Mouse (Mus musculus) intestine, embryonic 16.5 days (tissue): Measurements from ENCODE around the gene Crocc. TPM values are rescaled to one million over a fixed set of nuclear protein-coding genes. Genes with fewer than 3 reads are reported as not detected.

Experiments
- ATAC-seq: fragments of 200-750 bp; cut with Nextera tagmentation; 2 replicates; pipeline ENCODE4 v1.8.0; 2017; ENCODE audit warnings: moderate TSS enrichment, moderate library complexity
- H3K27ac ChIP-seq: fragments of 300-500 bp; sonication (generic); 2 replicates; pipeline ENCODE4 v1.5.1; 2014; ENCODE audit warnings: mild to moderate bottlenecking, low read length
- H3K27me3 ChIP-seq: fragments of 300-500 bp; sonication (generic); replicated peaks from 2 replicates; pipeline ENCODE4 v1.6.1; 2014; ENCODE audit warnings: low read length, control low read depth, mixed read lengths; ENCODE audit not compliant: control insufficient read depth, insufficient read depth
- H3K36me3 ChIP-seq: fragments of 300-500 bp; sonication (generic); 2 replicates; pipeline ENCODE4 v1.6.1; 2014; ENCODE audit warnings: low read length, control low read depth; ENCODE audit not compliant: control insufficient read depth, insufficient read depth
- H3K4me1 ChIP-seq: fragments of 300-500 bp; sonication (generic); 2 replicates; pipeline ENCODE4 v1.6.1; 2014; ENCODE audit warnings: low read length, control low read depth, mixed read lengths; ENCODE audit not compliant: control insufficient read depth, insufficient read depth
- H3K4me2 ChIP-seq: fragments of 300-500 bp; sonication (generic); 2 replicates; pipeline ENCODE4 v1.6.1; 2014; ENCODE audit warnings: low read depth, low read length, control low read depth
- H3K4me3 ChIP-seq: fragments of 300-500 bp; sonication (generic); 2 replicates; pipeline ENCODE4 v1.5.1; 2014; ENCODE audit warnings: mild to moderate bottlenecking, low read length
- H3K9ac ChIP-seq: fragments of 300-500 bp; sonication (generic); 2 replicates; pipeline ENCODE4 v1.6.1; 2014; ENCODE audit warnings: low read depth, low read length
- H3K9me3 ChIP-seq: fragments of 300-500 bp; sonication (generic); 2 replicates; pipeline ENCODE4 v1.6.1; 2016; ENCODE audit warnings: low read length, control low read depth; ENCODE audit not compliant: control insufficient read depth
- WGBS: fragments of 180-500 bp; shearing (Covaris S2); extraction: QIAGEN DNeasy Blood & Tissue Kit; methylation state at CpG from one replicate; pipeline ENCODE4 v1.1.7; 2014; 5-methylcytosine and 5-hydroxymethylcytosine counted together
- polyA plus RNA-seq: library from polyadenylated mRNA; unstranded; fragments of >200 nt; fragmentation: Nextera tagmentation; extraction: Ambion mirVana; gene quantifications from 2 replicates; pipeline ENCODE4 v1.2.1, GENCODE M21; 2015

Gene Crocc
- polyA plus RNA-seq, 1 experiment from 2014 or later, result 3.5 TPM

DNA sequence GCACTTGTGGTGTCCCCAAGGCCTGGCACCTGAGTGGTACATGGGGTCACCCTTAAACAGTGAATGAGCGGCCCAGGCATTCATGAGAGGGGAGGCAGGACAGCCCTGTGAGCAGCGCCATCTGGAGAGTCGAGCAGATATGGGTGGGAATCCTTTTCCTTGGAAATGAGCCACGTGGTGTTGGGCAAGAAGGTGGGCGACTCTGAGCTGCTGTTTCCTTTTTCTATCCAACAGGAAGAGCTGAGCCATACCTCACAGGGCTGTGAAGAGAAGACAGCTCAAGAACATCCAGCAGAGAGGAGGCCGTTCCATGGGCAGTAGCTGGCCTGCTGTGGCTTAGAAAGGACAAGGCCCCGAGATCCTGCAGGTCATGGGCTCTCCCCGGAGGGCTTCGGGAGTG is 28.4 kb upstream of the Crocc start:
- Histone ChIP-seq H3K4me2 (no peak overlapping the region), H3K36me3 (no peaks in the 10 kb centered on the region), H3K9me3 (0 out of 2 replicates have a peak, but pooled peaks cover 6% of the 10 kb centered on the region), H3K27me3 (no peaks in the 10 kb centered on the region), H3K9ac (no peak overlapping the region), H3K4me1 (no peaks in the 10 kb centered on the region), H3K4me3 (no peak overlapping the region), H3K27ac (no peak overlapping the region)
- WGBS, result 59% methylated on average over 9 of the region's 9 CpGs
- ATAC-seq, result no peak

GRCm38 (mm10) chr4:141088033-141088432 is 27.7 kb upstream of the Crocc start, which contains the start of gene Spata21:
Gene Spata21, plus strand, starts transcription at chr4:141088333.
- 0 out of 2 replicates have a peak, but pooled peaks cover 6% of the 10 kb centered on the region for H3K9me3 ChIP-seq
- H3K4me1 ChIP-seq, result no peaks in the 10 kb centered on the region
- H3K36me3 ChIP-seq, result no peaks in the 10 kb centered on the region
- H3K4me2 ChIP-seq, result no peak within 1 kb of the TSS
- no peak within 1 kb of the TSS for H3K4me3 ChIP-seq
- 83% methylated on average over 6 of the region's 6 CpGs for WGBS
- no peak within 1 kb of the TSS for H3K9ac ChIP-seq
- ATAC-seq, result no peak
- H3K27ac ChIP-seq, result no peak within 1 kb of the TSS
- no peaks in the 10 kb centered on the region for H3K27me3 ChIP-seq

DNA sequence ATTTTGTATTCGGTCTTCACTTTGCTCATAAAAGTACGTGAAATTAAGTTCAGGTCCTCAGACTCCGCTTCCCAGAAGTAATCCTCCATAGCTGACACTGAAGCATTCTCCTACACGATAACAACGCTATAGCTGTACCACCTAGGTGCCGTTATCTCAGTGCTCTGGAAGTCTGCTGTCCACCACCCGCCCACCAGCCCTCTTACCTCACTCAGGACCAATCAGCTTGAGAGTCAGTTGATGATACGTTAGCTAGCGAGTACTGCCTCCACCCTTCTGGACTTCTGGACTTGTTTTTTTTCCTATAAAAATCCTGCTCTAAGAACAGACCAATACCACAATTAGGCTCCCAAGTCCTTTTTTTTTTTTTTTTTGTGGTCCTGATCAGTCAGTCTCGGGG is 26.5 kb upstream of the Crocc start:
- ATAC-seq, result 0 out of 2 replicates have a peak, but pooled peaks have one; percentile 33
- Histone ChIP-seq H3K27me3 (no peaks in the 10 kb centered on the region), H3K27ac (no peak overlapping the region), H3K4me2 (no peak overlapping the region), H3K9me3 (0 out of 2 replicates have a peak, but pooled peaks cover 6% of the 10 kb centered on the region), H3K4me3 (no peak overlapping the region), H3K4me1 (no peaks in the 10 kb centered on the region), H3K9ac (no peak overlapping the region), H3K36me3 (no peaks in the 10 kb centered on the region)
- 66% methylated on average over 10 of the region's 10 CpGs for WGBS

DNA sequence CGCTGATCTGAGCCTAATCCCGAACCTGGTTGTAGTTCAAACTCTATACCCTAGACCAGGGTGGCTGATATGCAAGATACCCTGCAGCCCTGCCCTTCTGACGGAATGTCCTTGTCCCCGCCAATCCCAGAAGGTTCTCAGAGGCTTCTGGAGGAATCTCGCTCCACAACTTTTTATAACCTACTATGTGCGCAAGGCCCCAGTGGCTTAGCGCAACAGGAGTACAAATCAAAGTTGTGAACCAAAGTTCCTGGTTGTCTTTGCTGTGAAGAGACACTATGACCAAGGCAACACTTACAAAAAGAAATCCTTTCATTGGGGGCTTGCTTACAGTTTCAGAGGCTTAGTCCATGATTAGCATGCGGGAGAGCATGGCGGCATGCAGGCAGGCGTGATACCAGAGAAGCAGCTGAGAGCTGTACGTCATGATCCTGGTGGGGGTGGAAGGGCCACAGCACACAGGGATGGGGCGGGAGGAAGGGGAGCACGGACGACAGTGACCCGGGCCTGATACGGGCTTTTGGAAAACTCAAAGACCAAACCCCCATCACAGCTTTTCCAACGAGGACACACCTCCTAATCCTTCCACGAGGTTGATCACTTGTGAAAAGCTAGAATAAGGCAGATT is 18.3 kb upstream of the Crocc start:
- H3K4me2 ChIP-seq, result no peak overlapping the region

DNA sequence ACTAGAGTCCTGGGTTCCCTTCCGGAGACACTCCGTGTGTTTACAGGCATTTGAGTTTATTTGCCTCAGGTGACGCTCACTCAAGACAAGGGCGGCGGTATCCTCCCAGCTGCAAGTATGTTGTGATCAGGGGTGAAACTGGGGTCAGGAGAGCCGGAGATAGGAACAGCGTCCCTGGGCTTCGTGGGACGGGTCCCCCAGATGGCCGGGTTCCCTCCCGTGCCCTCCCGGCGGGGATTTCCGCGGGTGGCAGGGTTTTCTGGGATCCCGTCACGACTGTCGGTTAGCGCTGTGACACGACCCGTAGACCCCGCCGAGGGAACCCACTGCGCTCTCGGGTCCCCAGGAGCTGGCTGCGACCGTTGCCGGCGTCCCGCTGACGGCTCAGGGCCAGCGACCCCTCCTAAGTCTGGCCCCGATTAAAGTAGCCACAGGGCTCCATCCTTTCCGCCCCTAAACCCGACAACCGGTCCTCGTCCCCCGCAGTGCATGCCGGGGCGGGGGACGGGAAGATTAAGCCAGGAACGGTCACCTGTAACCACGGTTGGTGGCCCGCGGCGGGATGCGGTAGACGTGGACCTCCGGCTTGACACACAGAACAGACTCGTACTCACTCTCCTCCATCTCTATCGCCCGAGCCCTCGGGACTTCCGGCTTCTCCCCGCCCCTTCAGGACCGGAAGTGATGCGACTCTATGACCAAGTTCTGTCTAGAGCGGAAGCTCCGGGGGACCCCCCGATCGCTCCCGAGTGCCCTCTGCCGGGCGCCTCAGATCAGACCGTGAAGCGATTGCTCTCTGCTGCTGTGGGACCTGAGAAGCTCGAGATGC is 17.5 kb upstream of the Crocc start, which contains the start of gene Necap2:
Necap2 (minus strand) TSS at position 677 of the 829 bp plus-strand sequence.
- no peaks in the 10 kb centered on the region for H3K27me3 ChIP-seq
- peak within 1 kb of the TSS; percentile 93 for H3K4me3 ChIP-seq
- H3K9ac ChIP-seq, result peak within 1 kb of the TSS; percentile 91
- H3K9me3 ChIP-seq, result no peaks in the 10 kb centered on the region
- peak; percentile 92 for ATAC-seq
- no peaks in the 10 kb centered on the region for H3K36me3 ChIP-seq
- under 1% methylated on average over 67 of the region's 67 CpGs for WGBS
- peaks cover 11% of the 10 kb centered on the region for H3K4me1 ChIP-seq
- peak within 1 kb of the TSS; percentile 82 for H3K4me2 ChIP-seq
- peak within 1 kb of the TSS; percentile 74 for H3K27ac ChIP-seq

More for the DNA sequence above, 18.3 kb upstream of the Crocc start:
- Histone ChIP-seq H3K9ac (no peak overlapping the region), H3K36me3 (no peaks in the 10 kb centered on the region), H3K27me3 (no peaks in the 10 kb centered on the region), H3K4me3 (peak overlapping the region; percentile 93; the same call in 1 of the 2 replicates), H3K4me1 (peaks cover 11% of the 10 kb centered on the region), H3K9me3 (no peaks in the 10 kb centered on the region), H3K27ac (no peak overlapping the region)
- 72% methylated on average over 18 of the region's 18 CpGs for WGBS
- ATAC-seq, result no peak

DNA sequence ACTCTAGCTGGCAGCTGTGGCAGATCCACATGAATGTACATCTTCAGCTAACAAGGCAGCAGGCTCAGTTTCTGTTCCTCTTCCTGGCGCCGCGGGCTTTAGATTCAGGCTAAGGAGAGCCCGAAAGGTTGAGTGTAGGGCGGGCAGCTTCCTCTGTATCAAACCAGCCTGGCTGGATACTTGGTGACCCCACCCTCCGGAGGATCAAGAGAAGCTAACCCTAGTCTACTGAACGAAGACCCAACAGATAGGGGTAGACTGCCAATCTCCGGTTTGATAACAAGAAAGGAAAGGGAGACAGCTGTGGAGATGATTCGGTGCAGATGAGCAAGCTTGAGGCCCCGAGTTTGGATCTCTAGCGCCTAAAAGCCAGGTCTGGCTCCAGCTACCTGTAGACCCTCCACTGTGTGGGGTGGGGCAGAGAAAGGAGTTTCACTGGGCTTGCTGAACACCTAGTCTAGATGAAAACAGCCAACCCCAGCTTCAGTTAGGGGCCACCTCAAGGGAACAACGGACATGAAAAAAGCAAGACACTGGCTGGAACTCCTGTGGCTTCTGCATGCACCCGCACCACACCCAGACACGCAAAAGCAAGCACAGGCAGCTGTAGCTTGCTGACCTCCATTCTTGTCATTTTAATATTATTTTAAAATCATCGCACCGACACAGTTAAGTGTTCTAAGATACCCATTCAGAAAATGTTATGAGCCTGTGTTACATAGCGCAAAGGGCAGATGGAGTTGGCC is 16.6 kb upstream of the Crocc start:
- WGBS, result 76% methylated on average over 17 of the region's 17 CpGs
- no peak overlapping the region for H3K27ac ChIP-seq
- H3K4me3 ChIP-seq, result peak overlapping the region; percentile 93

DNA sequence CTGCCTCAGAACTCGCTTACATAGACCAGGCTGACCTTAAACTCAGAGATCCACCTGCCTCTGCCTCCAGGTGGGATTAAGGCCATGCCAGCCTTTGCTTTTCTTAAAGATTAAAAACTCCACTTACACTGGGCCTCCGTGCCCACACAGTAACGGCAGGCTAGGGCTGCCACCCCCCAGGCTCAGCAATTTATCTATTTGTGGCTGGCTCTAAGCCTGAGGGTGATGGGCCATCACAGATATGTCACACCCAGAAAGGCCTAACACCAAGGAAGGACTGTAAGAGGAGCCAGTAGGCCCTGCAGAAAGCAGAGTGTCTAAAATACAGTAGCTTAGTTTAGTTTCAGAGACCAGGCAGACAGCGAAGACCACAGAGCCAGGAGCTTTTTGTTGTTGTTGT is 13.8 kb upstream of the Crocc start:
- no peak overlapping the region for H3K4me3 ChIP-seq
- H3K36me3 ChIP-seq, result peaks cover 13% of the 10 kb centered on the region
- peaks cover 11% of the 10 kb centered on the region for H3K4me1 ChIP-seq
- no peaks in the 10 kb centered on the region for H3K9me3 ChIP-seq
- WGBS, result 92% methylated on average over 4 of the region's 4 CpGs
- no peak overlapping the region for H3K4me2 ChIP-seq
- H3K27ac ChIP-seq, result no peak overlapping the region
- no peaks in the 10 kb centered on the region for H3K27me3 ChIP-seq
- ATAC-seq, result no peak
- H3K9ac ChIP-seq, result no peak overlapping the region

More for the DNA sequence above, 16.6 kb upstream of the Crocc start:
- peak overlapping the region; percentile 91 for H3K9ac ChIP-seq
- no peak for ATAC-seq
- peak overlapping the region; percentile 82 for H3K4me2 ChIP-seq
- peaks cover 11% of the 10 kb centered on the region for H3K4me1 ChIP-seq
- no peaks in the 10 kb centered on the region for H3K36me3 ChIP-seq
- H3K9me3 ChIP-seq, result no peaks in the 10 kb centered on the region
- H3K27me3 ChIP-seq, result no peaks in the 10 kb centered on the region

- H3K27ac ChIP-seq, result no peak overlapping the region
- no peak overlapping the region for H3K4me2 ChIP-seq
- peaks cover 17% of the 10 kb centered on the region for H3K36me3 ChIP-seq
- no peak overlapping the region for H3K4me3 ChIP-seq
- H3K27me3 ChIP-seq, result no peaks in the 10 kb centered on the region
- no peak for ATAC-seq
- H3K9ac ChIP-seq, result no peak overlapping the region
- H3K9me3 ChIP-seq, result no peaks in the 10 kb centered on the region
- 84% methylated on average over 9 of the region's 9 CpGs for WGBS
- peaks cover 11% of the 10 kb centered on the region for H3K4me1 ChIP-seq
Measured at GRCm38 (mm10) chr4:141073661-141074060, 13.3 kb upstream of the Crocc start.

DNA sequence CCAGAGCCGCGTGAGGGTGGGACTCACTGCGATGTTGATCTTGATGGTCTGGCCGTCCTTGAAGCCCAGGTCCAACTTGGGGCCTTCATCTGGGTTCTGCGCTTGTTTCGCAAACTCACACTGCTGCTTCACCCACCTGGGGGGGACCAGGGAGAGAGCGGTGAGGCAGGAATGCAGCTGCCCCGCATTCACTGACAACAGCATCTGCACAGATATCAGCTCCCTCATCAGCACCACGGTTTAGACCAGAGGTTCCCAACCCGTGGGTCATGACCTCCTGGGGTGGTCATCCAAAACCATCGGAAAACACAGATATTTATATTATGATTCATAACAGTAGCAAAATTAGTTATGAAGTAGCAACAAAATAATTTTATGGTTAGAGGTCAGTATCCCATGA is 12.2 kb upstream of the Crocc start:
- Histone ChIP-seq H3K27me3 (no peaks in the 10 kb centered on the region), H3K9me3 (no peaks in the 10 kb centered on the region), H3K4me2 (no peak overlapping the region), H3K4me1 (peaks cover 10% of the 10 kb centered on the region), H3K9ac (no peak overlapping the region), H3K27ac (no peak overlapping the region), H3K36me3 (peaks cover 22% of the 10 kb centered on the region), H3K4me3 (no peak overlapping the region)
- 91% methylated on average over 11 of the region's 11 CpGs for WGBS
- ATAC-seq, result no peak
